Mouse (Mus musculus): ENCODE measurements around the gene Map2k5.

Gene Map2k5

DNA sequence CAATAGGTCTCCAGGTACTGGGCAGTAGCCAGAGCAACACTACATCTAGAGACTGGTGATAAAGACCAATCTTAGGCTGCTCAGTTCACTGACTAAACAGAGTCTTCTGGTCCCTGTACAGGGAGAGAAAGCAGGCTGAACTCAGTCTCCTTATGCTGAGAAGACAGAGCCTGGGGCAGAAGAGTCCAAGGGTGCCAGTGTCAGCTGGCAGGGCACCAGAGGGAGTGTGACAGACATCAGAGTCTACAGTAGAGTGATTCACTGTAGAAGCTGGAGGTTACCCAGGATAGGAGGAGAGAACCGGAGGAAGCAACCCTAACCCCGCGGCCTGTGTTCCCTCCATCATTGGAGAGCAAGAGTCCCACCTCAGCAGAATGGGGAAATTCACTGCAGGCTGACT lies 79.0 kb downstream of the Map2k5 start:
- H3K27me3 ChIP-seq (ENCODE audit: insufficient read depth, low read length): no peaks in the 10 kb centered on the region
- no peaks in the 10 kb centered on the region for H3K36me3 ChIP-seq (ENCODE audit: insufficient read depth, low read length)
- no peaks in the 10 kb centered on the region for H3K9me3 ChIP-seq (ENCODE audit: low read length)
- no peaks in the 10 kb centered on the region for H3K4me1 ChIP-seq (replicated peaks; ENCODE audit: low read depth, low read length)
- TF ChIP-seq POU5F1 (IDR thresholded peaks at IDR 0.05; ENCODE audit: borderline replicate concordance, low read length) (no peak), CTCF (conservative IDR thresholded peaks at IDR 0.05; ENCODE audit: low read length) (no peak), NANOG (IDR thresholded peaks at IDR 0.05; ENCODE audit: borderline replicate concordance, low read length) (no peak)
- no peak overlapping the region for H3K4me3 ChIP-seq (replicated peaks; ENCODE audit: low read length)

DNA sequence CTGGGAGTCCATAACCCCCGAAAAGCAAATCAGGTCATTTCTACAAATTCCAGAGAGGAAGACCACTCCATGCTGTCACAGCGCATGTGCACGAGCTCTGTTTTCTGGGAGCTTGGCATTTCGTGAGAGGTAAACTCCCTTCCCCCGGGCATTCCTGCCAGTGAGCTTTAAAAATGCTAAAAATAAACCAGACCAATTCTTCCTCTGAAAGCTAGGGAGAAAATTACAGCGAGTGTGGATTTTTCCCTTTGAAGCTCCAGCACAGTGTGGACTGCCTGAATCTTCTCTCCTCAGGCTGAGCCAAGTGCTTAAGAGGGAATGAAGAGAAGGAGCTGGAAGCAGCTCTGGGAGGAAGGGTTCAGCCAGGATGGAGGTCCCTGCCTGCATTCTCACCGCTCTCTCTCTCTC lies 82.1 kb downstream of the Map2k5 start:
- Histone ChIP-seq H3K4me3 (replicated peaks; ENCODE audit: low read length) (no peak overlapping the region), H3K4me1 (replicated peaks; ENCODE audit: low read depth, low read length) (no peaks in the 10 kb centered on the region), H3K9me3 (ENCODE audit: low read length) (no peaks in the 10 kb centered on the region), H3K36me3 (ENCODE audit: insufficient read depth, low read length) (peaks cover under 1% of the 10 kb centered on the region; the same call in 1 of the 2 replicates), H3K27me3 (ENCODE audit: insufficient read depth, low read length) (no peaks in the 10 kb centered on the region)
- TF ChIP-seq CTCF (conservative IDR thresholded peaks at IDR 0.05; ENCODE audit: low read length) (no peak), NANOG (IDR thresholded peaks at IDR 0.05; ENCODE audit: borderline replicate concordance, low read length) (no peak), POU5F1 (IDR thresholded peaks at IDR 0.05; ENCODE audit: borderline replicate concordance, low read length) (no peak)

DNA sequence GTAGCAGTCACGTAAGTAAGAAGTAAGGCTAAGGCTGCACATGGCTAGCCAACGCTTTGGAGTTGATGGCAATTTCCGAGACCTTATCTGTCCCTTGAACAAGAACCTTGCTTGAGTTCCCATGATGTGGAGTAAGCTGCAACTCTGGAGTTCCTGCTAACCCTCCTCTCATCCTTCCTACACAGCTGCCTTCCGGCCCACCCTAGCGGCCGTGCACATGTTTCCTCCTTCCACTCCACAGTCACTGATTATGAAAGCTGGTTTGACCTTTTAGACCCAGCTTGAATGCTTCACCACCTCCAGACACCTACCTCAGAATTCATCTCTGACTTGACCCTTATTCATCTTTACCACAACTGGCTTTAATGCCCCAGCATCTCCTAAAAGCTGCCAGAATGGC lies 82.9 kb downstream of the Map2k5 start:
- peaks cover 4% of the 10 kb centered on the region; the same call in 1 of the 2 replicates for H3K36me3 ChIP-seq (ENCODE audit: insufficient read depth, low read length)
- no peaks in the 10 kb centered on the region for H3K27me3 ChIP-seq (ENCODE audit: insufficient read depth, low read length)
- no peaks in the 10 kb centered on the region for H3K9me3 ChIP-seq (ENCODE audit: low read length)
- H3K4me1 ChIP-seq (replicated peaks; ENCODE audit: low read depth, low read length): no peaks in the 10 kb centered on the region
- TF ChIP-seq POU5F1 (IDR thresholded peaks at IDR 0.05; ENCODE audit: borderline replicate concordance, low read length): no peak
- TF ChIP-seq CTCF (conservative IDR thresholded peaks at IDR 0.05; ENCODE audit: low read length): no peak
- no peak for TF ChIP-seq NANOG (IDR thresholded peaks at IDR 0.05; ENCODE audit: borderline replicate concordance, low read length)
- H3K4me3 ChIP-seq (replicated peaks; ENCODE audit: low read length): no peak overlapping the region

DNA sequence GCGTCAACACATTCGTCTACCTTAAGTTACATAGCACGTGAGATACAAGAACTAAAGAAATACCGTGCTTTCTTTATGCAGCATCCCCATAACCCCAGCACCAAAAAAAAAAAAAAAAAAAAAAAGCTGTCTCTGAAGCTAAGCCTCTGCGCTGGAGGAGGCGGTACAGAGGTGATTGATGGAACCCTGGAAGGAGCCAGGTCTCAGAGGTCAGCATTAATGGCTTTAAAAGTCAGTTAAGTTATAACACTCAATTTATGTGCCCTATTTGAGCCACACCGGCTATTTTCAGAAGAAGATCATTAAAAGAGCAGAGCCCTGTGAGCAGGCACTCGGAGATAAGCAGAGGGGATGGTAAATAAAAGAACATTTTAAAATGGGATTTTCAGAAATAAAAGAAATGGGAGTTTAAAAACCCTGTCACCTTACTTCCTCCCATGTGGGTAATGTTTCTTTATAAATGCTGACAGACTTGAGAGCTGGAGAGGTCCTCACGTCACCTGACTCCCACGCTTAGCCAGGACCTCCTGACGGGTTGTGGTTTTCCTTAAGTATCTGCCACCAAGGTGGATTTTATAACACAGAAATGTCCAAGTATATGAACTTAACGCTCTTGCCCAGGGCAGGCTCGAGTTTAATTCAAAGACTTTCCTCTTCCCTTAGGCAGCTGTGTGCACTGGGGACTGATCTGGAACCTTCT lies 83.8 kb downstream of the Map2k5 start:
- Histone ChIP-seq H3K36me3 (ENCODE audit: insufficient read depth, low read length) (peaks cover 10% of the 10 kb centered on the region; the same call in 1 of the 2 replicates), H3K4me3 (replicated peaks; ENCODE audit: low read length) (no peak overlapping the region), H3K27me3 (ENCODE audit: insufficient read depth, low read length) (no peaks in the 10 kb centered on the region), H3K4me1 (replicated peaks; ENCODE audit: low read depth, low read length) (no peaks in the 10 kb centered on the region), H3K9me3 (ENCODE audit: low read length) (no peaks in the 10 kb centered on the region)
- TF ChIP-seq POU5F1 (IDR thresholded peaks at IDR 0.05; ENCODE audit: borderline replicate concordance, low read length): no peak
- no peak for TF ChIP-seq CTCF (conservative IDR thresholded peaks at IDR 0.05; ENCODE audit: low read length)
- no peak for TF ChIP-seq NANOG (IDR thresholded peaks at IDR 0.05; ENCODE audit: borderline replicate concordance, low read length)

DNA sequence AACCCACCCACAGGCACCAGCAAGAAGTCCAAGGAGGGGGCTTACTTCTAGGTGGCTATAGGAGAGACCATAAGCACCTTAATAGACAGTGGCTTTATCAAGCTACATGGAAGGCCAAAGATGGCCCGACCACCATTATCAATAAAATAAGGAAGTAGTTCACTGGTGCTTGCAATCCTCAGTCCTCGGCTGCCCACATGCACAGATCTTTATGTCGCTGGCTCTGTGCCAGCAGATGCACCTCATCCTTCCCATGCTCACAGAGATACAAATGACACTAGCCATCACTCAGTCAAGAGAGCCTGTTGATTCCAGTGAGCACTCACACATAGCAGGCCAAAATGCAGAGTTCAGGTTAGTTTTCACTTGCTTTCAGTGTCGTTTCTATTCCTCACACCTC lies 89.0 kb downstream of the Map2k5 start:
- peaks cover 12% of the 10 kb centered on the region; the same call in 1 of the 2 replicates for H3K36me3 ChIP-seq (ENCODE audit: insufficient read depth, low read length)
- H3K4me3 ChIP-seq (replicated peaks; ENCODE audit: low read length): no peak overlapping the region
- no peaks in the 10 kb centered on the region for H3K27me3 ChIP-seq (ENCODE audit: insufficient read depth, low read length)
- H3K4me1 ChIP-seq (replicated peaks; ENCODE audit: low read depth, low read length): no peaks in the 10 kb centered on the region
- H3K9me3 ChIP-seq (ENCODE audit: low read length): no peaks in the 10 kb centered on the region
- TF ChIP-seq NANOG (IDR thresholded peaks at IDR 0.05; ENCODE audit: borderline replicate concordance, low read length) (no peak), POU5F1 (IDR thresholded peaks at IDR 0.05; ENCODE audit: borderline replicate concordance, low read length) (no peak), CTCF (conservative IDR thresholded peaks at IDR 0.05; ENCODE audit: low read length) (no peak)

DNA sequence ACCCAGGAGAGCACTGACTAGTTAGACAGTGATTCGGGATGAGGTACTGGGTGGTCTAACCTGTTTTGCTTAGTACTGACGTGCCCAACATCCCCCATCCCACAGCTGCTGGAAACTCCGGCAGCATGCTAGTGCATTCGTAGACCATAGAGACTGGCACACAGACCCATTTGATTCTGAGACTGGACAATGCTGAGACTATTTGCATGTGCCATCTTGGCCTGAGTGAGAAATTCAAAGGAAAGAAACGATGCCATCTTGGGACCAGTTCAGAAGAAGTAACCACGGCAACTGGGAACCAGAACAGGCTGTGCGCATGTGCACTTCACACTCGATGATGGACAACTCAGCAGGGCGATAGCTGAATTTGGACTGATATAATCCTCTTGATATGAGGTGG lies 93.3 kb downstream of the Map2k5 start:
- Histone ChIP-seq H3K36me3 (ENCODE audit: insufficient read depth, low read length) (peaks cover 6% of the 10 kb centered on the region; the same call in 1 of the 2 replicates), H3K4me3 (replicated peaks; ENCODE audit: low read length) (no peak overlapping the region), H3K4me1 (replicated peaks; ENCODE audit: low read depth, low read length) (no peaks in the 10 kb centered on the region), H3K9me3 (ENCODE audit: low read length) (no peaks in the 10 kb centered on the region), H3K27me3 (ENCODE audit: insufficient read depth, low read length) (no peaks in the 10 kb centered on the region)
- TF ChIP-seq CTCF (conservative IDR thresholded peaks at IDR 0.05; ENCODE audit: low read length) (no peak), NANOG (IDR thresholded peaks at IDR 0.05; ENCODE audit: borderline replicate concordance, low read length) (no peak), POU5F1 (IDR thresholded peaks at IDR 0.05; ENCODE audit: borderline replicate concordance, low read length) (no peak)

DNA sequence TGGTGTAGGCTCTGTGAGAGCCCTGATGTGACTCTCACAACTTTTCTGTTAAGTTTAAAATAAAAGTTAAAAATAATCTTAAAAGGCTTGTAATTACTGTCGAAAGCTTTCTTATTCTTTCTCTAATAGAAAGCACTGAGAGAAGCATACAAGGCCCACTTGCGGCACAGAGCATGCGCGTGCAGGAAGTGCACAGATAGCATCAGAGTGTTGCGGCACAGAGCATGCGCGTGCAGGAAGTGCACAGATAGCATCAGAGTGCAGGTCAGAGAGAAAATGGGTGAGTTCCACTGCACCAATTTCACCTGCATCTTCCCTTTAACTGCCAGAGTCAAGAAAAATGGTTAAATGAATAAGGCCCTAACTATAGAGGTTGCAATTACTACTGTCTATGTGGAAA lies 95.7 kb downstream of the Map2k5 start:
- Histone ChIP-seq H3K36me3 (ENCODE audit: insufficient read depth, low read length) (no peaks in the 10 kb centered on the region), H3K4me3 (replicated peaks; ENCODE audit: low read length) (no peak overlapping the region), H3K4me1 (replicated peaks; ENCODE audit: low read depth, low read length) (no peaks in the 10 kb centered on the region), H3K9me3 (ENCODE audit: low read length) (no peaks in the 10 kb centered on the region), H3K27me3 (ENCODE audit: insufficient read depth, low read length) (no peaks in the 10 kb centered on the region)
- no peak for TF ChIP-seq CTCF (conservative IDR thresholded peaks at IDR 0.05; ENCODE audit: low read length)
- TF ChIP-seq NANOG (IDR thresholded peaks at IDR 0.05; ENCODE audit: borderline replicate concordance, low read length): no peak
- TF ChIP-seq POU5F1 (IDR thresholded peaks at IDR 0.05; ENCODE audit: borderline replicate concordance, low read length): no peak

DNA sequence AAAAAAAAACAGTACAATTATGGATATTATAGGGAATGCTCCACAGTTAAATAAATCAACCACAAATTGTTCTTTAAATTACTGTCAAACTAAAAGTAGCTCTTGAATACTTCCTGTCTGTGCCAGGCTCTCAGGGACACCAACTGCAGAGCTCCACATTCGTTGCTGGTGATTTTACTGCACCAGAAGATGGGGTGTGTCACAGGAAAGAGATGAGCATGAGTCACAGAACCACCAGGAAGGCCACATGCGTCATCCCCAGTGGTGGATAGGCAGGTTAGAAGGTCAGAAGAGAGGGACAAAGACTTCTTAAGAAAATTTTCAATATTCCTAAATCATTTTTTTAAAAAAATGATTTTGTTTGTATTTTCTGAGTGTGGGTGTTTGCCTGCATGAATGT lies 96.6 kb downstream of the Map2k5 start:
- TF ChIP-seq CTCF (conservative IDR thresholded peaks at IDR 0.05; ENCODE audit: low read length) (no peak), NANOG (IDR thresholded peaks at IDR 0.05; ENCODE audit: borderline replicate concordance, low read length) (no peak), POU5F1 (IDR thresholded peaks at IDR 0.05; ENCODE audit: borderline replicate concordance, low read length) (no peak)
- H3K9me3 ChIP-seq (ENCODE audit: low read length): no peaks in the 10 kb centered on the region
- no peaks in the 10 kb centered on the region for H3K27me3 ChIP-seq (ENCODE audit: insufficient read depth, low read length)
- no peaks in the 10 kb centered on the region for H3K36me3 ChIP-seq (ENCODE audit: insufficient read depth, low read length)
- no peaks in the 10 kb centered on the region for H3K4me1 ChIP-seq (replicated peaks; ENCODE audit: low read depth, low read length)
- no peak overlapping the region for H3K4me3 ChIP-seq (replicated peaks; ENCODE audit: low read length)

DNA sequence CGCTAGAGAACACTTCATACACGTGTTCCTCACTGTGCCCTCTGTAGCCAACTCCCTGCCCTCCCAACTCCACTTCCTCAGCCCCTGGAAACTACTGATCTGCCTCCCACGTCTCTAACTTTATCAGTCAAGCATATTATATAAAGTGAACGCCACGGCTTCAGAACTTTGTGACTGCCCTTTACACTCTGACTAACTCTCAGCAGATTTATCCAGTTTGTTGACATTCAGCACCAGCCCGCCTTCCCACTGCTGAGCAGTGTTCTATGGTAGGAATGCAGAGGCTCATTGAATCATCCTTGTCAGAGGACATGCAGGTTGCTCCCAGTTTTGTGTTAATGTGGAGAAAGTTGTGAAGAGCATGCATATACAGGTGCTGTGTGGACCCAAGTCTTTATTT lies 103.9 kb downstream of the Map2k5 start:
- Histone ChIP-seq H3K4me1 (replicated peaks; ENCODE audit: low read depth, low read length) (no peaks in the 10 kb centered on the region), H3K27me3 (ENCODE audit: insufficient read depth, low read length) (no peaks in the 10 kb centered on the region), H3K4me3 (replicated peaks; ENCODE audit: low read length) (no peak overlapping the region), H3K36me3 (ENCODE audit: insufficient read depth, low read length) (0 out of 2 replicates have a peak, but pooled peaks cover 6% of the 10 kb centered on the region), H3K9me3 (ENCODE audit: low read length) (no peaks in the 10 kb centered on the region)
- TF ChIP-seq CTCF (conservative IDR thresholded peaks at IDR 0.05; ENCODE audit: low read length) (no peak), NANOG (IDR thresholded peaks at IDR 0.05; ENCODE audit: borderline replicate concordance, low read length) (no peak), POU5F1 (IDR thresholded peaks at IDR 0.05; ENCODE audit: borderline replicate concordance, low read length) (no peak)
